Mouse (Mus musculus): Measurements from ENCODE around the gene Rasa2.
"Not testable (repeated sequence)": the region's sequence is repeated elsewhere in the genome, so short reads cannot be mapped to it uniquely, and the experiment has no call there.

Gene Rasa2

DNA sequence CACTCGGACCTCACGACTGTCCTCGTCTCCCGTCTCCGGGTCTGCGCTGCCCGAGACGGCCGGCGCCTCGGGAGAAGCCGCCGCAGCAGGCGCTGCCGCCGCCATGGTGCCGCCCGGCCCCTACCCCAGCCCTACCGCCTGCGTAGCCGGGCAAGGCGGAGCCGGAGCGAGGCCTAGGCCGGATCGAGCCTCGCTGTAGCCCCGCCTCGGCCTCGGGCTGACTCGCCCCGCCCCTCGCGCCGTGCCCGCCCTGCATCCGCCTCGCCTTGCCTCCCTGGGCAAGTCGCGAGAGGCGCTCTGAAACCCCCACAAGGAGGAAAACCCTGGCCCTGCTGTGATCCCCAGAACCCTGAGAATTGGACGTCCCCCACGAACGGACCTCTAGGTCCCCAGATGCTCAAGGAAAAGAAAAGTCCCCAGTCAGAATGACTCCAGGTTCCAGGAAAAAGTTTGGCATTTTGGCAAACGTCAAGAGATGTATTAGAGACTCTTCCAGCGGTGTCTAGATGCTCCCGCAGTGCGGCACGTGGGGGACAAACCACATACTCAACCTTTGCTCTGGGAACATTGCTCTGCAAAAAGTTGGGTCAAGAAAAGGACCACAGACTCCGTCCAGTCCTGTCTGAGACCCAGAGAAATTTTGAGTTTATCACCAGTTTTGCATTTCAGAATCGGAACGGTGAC lies at the start of gene Rasa2:
Rasa2 (minus strand) TSS at position 229 of the 684 bp plus-strand sequence.
- DNase-seq (ENCODE audit: low spot score) = peak; percentile 93

DNA sequence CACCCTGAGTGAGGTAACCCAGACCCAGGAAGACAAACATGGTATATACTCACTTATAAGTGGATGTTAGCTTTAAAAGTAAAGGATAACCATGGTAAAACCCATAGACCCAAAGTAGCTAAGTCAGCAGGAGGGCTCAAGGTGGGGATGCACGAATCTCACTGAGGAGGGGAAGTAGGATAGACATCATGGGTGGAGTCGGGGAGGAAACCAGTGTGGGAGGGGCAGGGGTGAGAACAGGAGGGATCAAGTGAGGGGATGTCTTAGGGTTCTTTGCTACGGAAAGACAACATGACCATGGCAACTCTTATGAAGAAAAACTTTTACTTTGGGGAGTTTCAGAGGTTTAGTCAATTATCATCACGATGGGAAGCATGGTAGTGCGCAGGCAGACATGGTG lies 47.2 kb upstream of the Rasa2 start:
- no peak for DNase-seq (ENCODE audit: low spot score)

DNA sequence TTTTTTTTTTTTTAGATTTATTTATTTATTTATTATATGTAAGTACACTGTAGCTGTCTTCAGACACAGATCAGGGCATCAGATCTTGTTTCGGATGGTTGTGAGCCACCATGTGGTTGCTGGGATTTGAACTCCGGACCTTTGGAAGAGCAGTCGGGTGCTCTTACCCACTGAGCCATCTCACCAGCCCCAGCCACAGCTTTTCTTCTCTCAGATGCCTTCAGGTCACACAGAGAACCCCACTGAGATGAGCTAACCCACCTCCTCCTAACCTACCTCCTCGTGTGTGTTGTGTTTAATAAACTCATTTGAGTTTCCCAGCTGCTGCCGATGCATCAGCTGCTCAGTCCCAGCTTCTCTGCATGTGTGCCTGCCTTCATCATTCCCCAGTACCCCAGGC lies 46.3 kb upstream of the Rasa2 start:
- not testable (repeated sequence) for DNase-seq (ENCODE audit: low spot score)

DNA sequence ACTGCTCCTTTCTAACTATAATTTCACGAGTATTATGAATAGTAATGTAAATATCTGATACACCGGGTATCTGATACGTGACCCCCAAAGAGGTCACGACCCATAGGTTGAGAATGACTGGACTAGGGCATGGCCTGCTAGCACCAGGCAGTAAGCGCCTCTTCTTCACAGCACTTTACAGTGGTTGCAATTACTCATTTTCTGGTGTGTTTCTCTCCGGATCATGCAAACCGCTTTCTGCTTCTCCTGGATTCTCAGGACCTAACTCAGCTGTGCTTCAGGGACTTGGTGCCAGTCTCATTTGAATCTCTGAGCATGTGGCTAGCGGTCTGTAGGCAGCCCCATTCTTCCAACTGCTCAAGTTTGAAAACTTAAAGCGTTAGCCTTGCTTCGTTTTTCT lies 45.3 kb upstream of the Rasa2 start:
- no peak for DNase-seq (ENCODE audit: low spot score)

DNA sequence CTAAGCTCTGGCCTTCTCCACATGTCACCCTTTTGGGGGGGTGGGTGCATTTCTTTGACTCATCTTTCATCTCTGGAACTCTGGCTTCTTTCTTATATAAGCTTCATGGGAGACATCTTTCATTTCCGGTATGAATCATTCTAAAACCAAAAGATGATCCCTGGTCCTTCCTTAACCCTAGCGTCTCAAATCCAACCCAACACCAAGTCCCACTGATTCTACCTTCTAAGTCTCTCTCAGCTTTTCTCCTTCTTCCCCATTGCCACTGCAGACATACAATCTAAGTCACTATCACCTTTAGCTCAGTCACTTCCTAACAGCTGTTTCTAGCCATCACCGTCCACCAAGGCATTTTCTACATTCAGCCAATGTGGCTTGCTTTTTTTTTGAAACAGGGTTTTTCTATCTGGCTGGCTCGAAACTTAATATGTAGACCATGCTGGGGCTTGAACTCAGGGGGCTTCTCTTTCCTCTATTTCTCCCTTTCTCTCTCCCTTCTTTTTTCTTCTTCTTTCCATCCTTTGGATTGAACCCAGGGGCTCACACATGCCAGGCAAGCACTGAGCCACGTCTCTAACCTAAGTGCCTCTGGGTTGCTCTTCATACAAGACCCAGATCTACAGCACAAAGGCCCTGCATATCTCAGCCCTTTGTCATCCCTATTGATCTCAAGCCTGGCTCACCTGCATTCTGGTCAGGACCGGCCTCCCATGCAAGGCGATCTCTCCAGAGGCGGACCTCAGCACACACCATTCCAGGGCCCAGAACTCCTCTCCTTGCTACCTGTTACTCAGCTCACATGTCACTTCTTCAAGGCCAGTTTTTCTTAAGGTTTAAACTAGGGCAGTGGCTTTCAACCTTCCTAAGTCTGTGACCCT lies 44.6 kb upstream of the Rasa2 start:
- no peak for DNase-seq (ENCODE audit: low spot score)

DNA sequence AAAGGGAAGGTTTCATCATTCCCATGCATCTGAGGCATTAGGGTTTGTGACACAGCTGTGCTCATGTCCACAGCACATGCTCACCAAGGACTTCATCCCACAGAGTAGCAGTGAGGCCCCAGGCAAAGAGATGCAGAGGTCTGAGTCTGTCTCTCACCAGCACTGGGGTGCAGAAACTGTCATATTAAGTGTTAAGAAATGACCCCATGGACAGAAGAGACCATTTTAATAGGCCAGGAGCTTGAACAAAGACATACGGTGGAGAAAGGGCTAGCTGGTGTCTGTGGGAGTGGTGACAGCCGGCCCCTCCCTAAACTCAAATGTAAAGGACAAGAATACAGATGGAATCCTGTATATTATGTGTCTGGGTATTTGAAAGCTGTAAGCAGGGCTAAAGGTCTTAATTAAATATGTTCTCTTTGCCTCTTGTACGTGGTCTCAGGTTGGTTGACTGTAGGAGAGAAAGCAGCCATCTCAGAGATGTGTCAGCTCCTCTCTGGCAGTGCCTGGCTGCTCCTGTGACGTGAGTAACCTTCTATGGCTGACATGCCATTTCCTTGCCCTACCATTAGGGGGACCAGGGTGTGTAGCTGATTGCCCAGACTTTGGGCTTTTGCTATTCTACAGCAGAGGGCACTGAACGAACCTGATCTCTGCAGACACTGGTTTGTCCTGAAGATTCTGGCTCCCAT lies 43.8 kb upstream of the Rasa2 start:
- DNase-seq (ENCODE audit: low spot score) = peak; percentile 75

DNA sequence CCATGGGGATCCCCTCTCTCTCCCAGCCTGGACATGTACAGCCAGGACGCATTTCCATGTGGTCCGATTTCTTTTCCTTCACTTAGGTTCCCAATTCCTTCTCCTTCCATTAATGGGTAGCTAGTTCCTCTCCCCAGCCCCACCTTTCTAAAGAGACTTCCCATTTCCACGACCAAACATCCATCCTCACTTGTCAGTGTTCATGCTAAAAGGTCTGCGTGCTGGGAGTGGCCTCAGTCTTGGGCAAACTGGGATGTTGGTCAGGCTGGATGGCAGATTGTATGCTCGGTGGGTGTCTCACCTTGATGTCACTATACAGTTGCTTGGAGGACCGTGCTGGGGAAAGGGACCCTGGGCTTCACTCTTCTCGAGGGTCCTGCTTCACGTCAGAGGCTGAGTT lies 42.9 kb upstream of the Rasa2 start:
- no peak for DNase-seq (ENCODE audit: low spot score)

DNA sequence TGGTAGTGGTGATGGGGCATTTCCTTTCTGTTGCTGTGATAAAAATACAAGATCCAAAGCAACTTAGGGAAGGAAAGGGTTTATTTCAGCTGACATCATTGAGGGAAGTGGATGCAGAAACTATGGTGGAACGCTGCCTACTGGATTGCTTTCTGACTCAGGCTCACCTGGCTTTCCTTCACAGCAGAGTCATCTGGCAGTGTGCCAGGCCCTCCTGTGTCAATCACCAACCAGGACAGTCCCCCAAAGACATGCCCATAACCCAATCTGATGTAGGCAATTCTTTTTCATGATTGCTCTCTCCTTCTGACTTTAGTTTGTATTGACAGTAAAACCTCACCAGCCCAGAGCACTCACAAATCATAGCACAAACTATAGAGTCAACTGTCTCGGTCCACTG lies 41.0 kb upstream of the Rasa2 start:
- no peak for DNase-seq (ENCODE audit: low spot score)

DNA sequence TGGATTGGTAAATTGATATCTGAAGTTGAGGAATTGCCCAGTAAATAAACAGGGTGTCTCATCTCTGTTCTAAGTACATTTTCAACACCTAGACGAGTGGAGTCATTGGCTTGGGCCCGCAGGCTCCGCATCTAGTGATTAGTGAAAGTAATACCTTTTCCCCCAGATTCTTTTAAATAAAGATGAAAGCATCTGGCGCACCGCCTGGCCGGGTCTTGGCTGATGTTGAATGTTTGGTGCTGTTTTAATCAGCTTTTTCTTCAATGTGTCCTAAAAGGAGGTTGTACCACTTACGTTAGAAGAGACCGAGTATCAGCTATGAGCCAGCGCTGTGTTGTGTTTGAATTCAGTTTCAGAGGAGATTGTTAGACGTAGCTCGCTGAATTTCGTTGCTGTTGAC lies 39.8 kb upstream of the Rasa2 start:
- no peak for DNase-seq (ENCODE audit: low spot score)

DNA sequence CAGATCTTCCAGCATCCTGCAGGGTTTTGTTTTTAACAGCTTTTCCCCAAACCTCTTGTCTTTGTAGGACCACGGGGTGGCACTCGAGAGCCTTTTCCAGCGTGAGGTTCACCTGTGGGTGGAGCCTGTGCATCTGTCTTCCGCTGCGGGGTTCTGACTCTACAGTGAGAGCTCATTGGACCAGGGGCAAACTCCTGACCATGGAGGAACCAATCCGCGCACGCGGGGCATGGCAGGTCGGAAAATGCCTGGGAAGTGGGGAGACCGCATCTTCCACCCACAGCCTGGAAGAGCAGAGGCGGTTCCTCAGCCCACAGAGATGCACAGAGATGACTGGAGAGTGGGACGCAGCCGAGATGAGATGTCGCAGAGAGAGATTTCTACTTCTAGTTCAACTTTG lies 38.5 kb upstream of the Rasa2 start:
- peak; percentile 98 for DNase-seq (ENCODE audit: low spot score)

DNA sequence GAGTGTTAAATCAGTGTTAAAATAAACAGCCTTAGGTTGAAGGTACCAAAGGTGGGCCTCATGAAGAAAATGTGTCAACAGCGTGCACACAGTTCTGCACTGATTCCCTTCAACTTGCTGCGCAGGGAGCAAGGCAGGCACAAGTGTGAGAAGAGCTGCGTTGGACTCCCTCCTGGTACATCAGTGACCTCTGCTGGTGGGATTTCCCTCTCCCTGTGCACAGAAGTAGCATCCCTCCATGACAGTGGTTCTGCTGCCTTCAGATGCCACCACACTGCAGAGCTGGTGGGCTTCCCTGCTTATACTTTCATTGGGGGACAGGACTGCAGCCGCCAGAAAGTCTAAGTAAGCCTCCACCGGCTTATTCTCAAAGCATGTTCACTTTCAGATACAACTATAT lies 37.2 kb upstream of the Rasa2 start:
- DNase-seq (ENCODE audit: low spot score) = peak; percentile 75

DNA sequence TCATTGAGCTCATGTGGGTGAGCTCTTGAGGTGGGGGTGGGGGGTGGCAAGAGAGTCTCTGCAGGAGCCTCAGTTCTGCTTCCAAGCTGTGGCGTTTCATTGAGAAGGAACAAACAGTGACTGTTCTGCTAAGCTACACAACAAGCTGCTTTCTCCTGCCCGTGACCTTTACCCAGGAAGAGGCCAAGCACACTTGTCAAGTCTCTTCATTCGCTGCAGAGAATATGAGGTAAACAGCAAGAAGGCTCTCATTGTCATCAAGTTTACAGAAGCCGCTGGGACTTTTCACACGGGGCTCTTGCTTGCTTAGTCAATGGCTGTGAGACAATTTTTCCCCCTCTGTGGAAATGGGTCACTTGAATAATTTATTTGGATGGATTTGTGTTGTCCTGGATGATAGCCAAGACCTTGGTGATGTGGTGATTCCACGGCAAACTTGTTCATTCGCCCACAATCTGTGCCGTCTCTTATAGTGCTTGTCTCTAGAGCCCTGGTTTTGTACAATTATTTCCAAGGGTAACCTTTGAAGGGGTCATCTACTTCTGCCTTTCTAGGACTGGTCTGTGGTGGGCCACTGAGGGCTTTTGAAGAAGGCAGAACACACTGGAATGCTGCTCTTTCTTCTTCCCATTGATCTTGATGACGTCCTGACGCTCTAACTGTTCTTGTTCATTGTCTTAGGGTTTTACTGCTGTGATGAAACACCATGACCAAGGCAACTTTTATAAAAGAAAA lies 29.3 kb upstream of the Rasa2 start:
- DNase-seq (ENCODE audit: low spot score) = peak; percentile 30

DNA sequence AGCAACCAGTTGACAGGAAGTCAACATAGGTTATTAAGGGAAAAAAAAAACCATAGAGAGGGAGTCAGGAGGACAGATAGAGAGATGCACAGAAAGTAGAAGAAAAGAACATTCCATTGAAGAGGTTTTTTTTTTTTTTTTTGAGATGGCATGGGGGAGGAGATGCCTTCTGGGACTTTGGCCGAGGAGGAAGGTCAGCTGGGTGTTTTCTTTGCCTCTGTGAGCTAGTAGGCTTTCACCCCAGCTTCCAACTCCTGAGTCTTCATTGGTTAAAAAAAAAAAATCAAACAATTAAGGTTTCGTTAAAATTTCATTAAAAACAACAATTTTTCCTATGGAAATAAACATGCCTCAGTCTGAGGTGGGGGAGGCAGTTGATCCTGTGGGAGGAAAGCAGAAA lies 28.4 kb upstream of the Rasa2 start:
- DNase-seq (ENCODE audit: low spot score) = no peak

DNA sequence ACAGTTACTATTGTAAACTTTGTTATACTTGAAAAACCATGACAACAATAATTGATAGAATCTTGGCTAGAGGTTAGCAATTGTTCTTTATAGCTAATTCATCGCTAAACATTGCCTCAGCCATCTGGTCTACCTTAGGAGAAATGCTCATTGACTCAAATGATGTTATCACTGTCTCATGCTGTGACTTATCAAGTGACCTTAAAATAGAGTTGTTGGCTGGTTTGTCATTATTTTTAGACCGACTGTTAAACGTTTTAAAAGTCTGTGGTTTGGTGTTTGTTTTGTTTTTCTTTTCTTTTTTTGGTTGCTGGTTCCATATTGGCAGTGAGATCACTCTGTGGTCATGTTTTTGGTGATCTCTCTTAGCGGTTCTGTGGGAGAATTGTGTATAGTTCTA lies 22.1 kb upstream of the Rasa2 start:
- no peak for DNase-seq (ENCODE audit: low spot score)

DNA sequence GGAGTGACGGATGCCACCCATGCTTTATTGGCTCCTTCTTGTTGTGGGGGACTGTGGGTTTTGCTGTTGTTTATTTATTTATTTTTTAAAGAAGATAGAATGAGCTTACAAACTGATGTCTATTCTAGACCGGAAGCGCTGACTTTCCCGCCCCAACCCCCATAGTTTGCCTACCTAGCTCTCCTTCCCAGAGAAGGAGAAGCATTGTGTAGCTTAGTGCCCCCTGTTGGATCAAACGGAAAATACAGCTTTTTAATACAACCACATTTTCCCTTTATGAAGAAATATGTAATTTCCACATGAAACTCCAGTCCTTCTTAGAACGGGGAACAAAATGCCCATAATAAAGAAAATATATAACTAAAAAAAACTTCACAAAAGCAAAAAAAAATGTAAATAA lies 21.3 kb upstream of the Rasa2 start:
- DNase-seq (ENCODE audit: low spot score) = peak; percentile 62

DNA sequence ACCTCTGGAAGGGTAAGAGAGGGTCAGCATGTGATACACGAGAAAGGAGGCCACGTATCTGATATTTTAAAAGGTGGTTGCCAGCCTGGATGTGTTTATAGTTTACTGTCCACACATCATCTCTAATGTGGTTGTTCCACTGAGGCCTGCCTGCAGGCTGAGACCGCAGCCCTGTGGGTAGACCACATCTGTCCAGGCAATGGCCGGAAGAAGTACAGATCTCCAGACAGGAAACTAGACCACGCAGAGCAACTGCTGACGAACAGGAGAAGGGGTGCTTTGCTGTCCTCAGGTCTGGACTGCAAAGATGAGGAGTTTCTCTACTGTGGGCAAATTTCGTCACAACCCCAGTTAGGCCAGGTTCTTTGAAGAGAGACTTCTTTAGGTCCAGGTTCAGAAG lies 19.4 kb upstream of the Rasa2 start:
- DNase-seq (ENCODE audit: low spot score) = no peak

DNA sequence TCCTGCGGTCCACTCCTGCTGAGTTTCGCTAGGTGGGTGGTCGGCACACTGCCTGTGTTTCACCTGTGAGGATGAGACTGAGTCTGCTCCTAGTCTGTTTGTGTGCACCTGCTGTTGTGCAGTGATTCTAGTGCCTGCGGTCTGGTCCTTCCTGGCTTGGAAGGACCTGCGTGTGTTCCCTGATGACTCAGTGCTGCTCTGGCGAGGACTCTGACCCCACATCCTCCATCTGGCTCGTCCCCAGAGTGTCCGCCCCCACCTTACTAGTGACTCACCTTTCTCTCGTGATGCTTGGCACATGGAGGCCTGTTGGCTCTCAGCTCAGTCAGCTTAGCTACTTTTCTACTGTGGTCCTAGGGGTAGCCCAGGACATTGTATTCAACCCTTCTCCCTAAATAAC lies 18.5 kb upstream of the Rasa2 start:
- DNase-seq (ENCODE audit: low spot score) = no peak

DNA sequence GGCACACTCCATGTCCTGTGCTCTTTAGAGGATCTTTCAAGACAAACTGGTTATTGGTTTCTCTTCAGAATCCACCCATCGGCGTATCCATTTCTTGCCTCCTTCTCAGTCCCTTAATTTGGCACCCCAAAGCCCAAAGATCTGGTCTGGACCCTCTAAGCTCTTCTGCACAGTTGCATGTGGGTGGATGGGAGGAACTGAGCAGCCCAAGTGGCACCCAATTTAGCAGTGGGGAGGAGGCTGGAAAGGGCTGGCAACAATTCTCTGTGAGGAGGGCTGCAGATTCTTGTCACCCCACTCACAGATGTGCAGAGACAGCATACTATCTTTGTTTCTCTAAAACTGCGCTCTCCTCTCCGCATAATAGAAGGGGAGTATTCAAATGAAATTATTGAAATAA lies 17.9 kb upstream of the Rasa2 start:
- no peak for DNase-seq (ENCODE audit: low spot score)

DNA sequence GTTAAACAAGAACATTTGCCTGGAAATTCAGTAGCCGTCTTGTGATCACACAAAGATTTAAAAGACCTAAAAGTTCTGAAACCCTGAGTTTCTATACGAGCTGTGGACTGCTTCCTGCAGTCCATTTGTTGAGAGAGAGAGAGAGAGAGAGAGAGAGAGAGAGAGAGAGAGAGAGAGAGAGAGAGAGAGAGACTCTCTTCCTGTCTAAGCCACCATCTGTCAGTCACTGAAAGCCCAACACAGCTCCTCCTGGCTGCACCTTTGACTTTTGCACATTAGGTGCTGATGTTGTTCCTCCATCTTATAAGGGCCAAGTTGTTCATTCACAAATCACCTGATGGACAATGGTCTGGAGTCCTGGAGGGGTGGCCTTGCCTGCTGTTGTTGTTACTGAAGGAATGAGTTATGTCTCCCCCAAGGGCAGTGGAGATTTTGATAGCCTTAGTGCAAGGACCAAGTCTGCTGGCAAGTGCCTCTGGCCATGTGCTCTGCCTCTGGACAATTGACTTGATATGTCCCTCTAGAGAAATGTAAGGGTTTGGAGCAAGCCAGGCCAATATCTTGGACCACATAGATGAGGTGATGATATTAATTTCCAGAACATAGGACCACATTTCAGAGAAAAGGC lies 15.4 kb upstream of the Rasa2 start:
- DNase-seq (ENCODE audit: low spot score) = no peak

DNA sequence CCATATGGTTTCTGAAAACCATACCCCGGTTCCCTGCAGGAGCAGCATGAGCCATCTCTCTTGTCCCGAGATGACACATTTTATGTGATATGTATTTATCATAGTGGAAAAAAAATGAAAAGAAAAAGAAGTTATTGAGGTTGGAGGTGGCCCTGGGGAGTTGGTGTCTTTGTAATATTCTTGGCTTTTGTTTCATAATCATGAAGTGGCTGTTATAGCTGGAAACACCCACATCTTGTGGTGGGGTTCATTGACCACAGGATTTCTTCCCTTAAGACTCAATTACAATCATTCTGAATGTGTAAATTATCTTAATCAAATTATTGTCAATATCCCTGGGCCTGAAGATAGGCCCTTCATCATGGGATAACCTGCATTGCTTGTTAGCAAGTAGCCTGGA lies 13.4 kb upstream of the Rasa2 start:
- no peak for DNase-seq (ENCODE audit: low spot score)

DNA sequence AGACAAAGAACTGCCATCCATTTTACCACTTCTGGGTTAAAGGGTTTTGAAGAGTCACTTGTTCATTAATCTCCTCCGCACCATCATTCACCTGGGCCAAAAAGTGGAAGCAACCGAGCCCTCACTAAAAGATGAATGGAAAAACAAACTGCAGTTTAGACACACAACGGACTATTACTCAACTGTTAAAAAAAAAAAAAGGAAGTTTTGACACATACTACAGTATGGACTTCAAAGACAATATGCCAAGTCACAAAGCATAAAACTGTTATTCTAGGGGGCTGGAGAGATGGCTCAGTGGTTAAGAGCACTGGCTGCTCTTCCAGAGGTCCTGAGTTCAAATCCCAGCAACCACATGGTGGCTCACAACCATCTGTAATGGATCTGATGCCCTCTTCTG lies 12.6 kb upstream of the Rasa2 start:
- not testable (repeated sequence) for DNase-seq (ENCODE audit: low spot score)

DNA sequence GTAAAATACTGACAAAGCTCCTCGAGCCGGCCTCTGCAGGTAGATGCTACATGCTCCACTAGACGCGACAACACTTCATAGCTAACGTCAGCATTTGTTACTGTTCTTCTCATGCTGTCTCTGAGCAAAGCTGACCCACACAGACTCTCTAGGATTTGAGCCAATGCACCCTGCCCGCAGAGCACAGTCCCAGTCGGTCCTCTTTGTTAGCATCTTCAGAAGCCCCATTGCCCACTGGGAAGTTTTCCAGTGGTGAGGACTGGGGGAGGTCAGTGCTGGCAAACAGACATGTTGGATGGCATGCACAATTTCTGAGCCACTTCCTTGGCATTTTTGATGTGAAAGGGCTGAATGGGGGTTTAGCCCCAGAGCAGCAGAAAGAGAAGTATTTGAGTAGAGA lies 8.0 kb upstream of the Rasa2 start:
- no peak for DNase-seq (ENCODE audit: low spot score)
